Mouse (Mus musculus) fat pad, adult 2 months (tissue): ENCODE measurements around the gene Dctn1.

Experiments
- DNase-seq: peaks from one replicate; pipeline ENCODE4 v3.0.0-alpha.2; 2011; ENCODE audit warnings: low read depth, low spot score; ENCODE audit errors: extremely low read depth

Dctn1 gene

GRCm38 (mm10) chr6:83165607-83166242 lies at the start of gene Dctn1:
TSS of gene Dctn1 (plus strand) at chr6:83165920.
- DNase-seq: no peak

DNA sequence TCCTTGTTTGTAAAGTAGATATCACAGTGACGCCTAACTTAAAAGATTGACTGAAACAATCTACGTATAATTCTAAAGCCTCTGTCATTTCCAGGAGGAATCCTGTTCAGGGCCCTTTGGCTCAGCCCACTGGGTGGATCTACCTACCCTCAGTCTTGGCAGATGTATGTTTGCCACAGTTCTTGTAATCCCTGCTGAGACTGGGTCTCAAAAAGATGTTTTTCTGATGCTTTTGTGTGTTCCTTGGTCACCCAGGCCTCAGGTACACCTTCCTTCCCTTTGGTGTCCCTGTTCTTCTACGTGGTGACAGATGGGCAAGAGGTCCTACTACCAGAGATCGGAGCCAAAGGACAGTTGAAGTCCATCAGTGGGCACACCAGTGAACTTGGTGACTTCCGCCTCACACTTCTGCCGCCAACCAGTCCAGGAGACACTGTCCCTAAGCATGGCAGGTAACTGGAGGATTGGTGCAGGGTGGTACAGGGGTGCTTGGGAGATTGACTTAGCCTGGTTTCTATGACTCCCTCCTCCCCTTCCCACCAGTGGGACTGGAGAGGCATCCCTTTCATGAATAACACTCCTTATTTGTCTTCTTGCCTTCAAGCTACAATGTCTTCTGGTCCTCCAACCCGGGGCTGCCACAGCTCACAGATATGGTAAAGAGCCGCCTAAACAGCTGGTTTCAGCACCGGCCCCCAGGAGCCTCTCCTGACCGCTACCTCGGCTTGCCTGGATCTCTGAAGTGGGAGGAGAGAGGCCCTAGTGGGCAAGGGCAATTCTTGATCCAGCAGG lies 49.2 kb upstream of the Dctn1 start:
- no peak for DNase-seq

DNA sequence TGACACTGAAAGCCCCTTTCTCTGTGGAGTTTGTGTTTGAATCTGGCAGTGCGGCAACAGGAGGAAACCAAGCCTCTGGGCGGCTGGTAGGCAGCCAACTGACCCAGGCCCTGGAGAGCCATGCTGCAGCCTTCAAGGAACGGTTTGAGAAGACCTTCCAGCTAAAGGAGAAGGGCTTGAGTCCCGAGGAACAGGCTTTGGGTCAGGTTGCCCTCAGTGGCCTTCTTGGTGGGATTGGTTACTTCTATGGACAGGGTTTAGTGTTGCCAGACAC lies 48.6 kb upstream of the Dctn1 start:
- DNase-seq: no peak

- DNase-seq: no peak
Observed at GRCm38 (mm10) chr6:83117616-83118015, 48.1 kb upstream of the Dctn1 start.

- no peak for DNase-seq
Observed at GRCm38 (mm10) chr6:83118369-83118768, 47.4 kb upstream of the Dctn1 start.

- DNase-seq: no peak
Observed at GRCm38 (mm10) chr6:83118825-83119733, 46.6 kb upstream of the Dctn1 start.

GRCm38 (mm10) chr6:83119734-83120051 lies 46.0 kb upstream of the Dctn1 start:
- no peak for DNase-seq

- DNase-seq: peak; percentile 97
Observed at GRCm38 (mm10) chr6:83120930-83121862, 44.5 kb upstream of the Dctn1 start, which contains the start of gene Wbp1. TSS of gene Wbp1 (minus strand) at chr6:83121559.

- DNase-seq: no peak
Observed at GRCm38 (mm10) chr6:83121863-83122710, 43.6 kb upstream of the Dctn1 start.

DNA sequence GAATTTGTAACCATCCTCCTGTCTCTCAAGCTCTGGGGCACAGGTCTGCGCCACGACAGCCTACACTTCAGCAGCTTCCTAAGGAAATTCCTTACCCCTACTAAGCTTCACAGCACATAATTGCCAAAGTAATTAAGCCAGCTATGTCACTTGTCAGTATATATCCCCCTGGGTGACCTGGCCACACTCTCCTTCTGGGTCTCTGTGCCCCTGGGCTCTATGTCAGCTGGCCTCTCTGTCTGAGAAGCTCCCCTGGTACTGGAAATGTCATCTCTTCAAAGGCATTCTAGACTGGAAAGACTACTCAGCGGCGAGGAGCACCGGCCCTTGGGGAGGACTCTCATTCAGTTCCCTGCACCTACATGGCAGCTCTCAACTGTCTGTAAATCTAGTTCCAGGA lies 42.8 kb upstream of the Dctn1 start:
- DNase-seq: no peak

DNA sequence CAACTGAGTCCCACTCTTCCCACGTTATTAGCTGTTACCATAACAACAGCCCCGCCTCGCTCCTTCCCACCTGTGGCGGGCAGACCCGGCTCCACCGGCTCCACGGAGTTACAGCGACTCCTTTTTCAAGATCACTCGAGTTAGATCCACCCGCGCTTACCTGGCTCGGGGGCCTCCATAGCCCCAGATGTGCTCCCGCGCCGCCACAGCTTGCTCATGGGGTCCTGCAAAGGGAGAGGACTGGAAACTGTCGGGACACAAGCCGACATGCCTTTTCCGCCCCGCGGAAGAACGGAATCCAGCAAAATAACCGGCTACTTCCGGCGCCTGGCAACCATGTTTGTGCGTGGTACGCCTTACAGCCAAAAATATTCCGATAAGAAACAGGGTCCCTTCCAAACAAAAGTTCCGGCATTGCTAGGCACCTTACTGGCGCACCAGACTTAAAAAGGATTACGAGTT lies 40.8 kb upstream of the Dctn1 start:
- DNase-seq: peak; percentile 68

- no peak for DNase-seq
Observed at GRCm38 (mm10) chr6:83125331-83125730, 40.4 kb upstream of the Dctn1 start, which contains the start of gene Ino80b. TSS of gene Ino80b (minus strand) at chr6:83125431.

GRCm38 (mm10) chr6:83127419-83127818 lies 38.3 kb upstream of the Dctn1 start:
- no peak for DNase-seq

GRCm38 (mm10) chr6:83131469-83132034 lies 34.2 kb upstream of the Dctn1 start:
- DNase-seq: no peak

GRCm38 (mm10) chr6:83132176-83132919 lies 33.4 kb upstream of the Dctn1 start:
- no peak for DNase-seq

GRCm38 (mm10) chr6:83134226-83134625 lies 31.5 kb upstream of the Dctn1 start:
- no peak for DNase-seq

DNA sequence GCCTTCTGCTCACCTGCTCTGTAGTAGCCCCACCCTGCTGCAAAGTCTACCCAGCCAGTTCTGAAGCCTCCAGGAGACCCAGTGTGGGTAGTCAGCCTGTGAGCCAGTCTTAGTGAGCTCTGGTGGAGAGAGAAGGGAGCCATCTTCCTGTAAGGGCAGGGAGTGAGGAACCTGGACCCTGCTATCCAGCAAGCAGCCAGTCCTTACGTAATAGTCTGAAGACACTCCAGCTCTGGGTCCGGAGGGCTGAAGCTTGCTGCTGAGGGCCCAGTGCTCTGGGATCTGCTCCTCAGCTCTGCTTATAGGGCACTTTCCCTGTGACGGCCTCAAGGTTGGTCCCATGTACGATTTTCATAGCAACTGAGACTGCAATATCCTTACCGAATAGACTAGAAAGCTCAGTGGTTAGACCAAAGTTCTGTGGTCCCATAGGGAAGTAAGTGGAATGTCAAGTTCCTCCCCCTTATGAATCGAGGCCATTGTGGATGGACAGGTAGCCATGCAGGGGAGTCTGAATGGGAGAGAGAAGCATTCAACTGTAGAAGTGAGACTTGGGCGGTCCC lies 30.7 kb upstream of the Dctn1 start, which contains the start of gene Rtkn:
Rtkn (plus strand) TSS at position 513 of the 563 bp plus-strand sequence.
- DNase-seq: no peak

- no peak for DNase-seq
Observed at GRCm38 (mm10) chr6:83135571-83136161, 30.1 kb upstream of the Dctn1 start.
